ENCODE assay signal across 27 mouse cellular contexts in the genomic region with DNA sequence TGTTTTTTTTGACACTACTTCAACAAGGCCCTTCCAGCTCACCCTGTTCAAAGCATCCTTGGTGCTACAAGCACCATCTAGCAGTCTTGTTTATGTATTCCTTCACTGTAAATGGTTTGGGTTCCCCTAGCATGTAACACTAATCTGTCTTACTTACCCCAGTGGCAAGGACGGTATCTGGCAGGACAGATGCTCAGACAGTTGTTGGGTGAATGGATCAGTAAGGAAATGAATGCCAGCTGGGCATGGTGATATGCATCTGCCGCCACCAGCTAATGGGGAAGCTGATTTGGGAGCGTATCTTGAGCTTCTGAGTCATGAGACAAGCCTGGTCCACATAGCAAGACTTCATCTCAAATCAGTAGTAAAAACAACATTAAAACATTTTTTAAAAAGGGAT.
DNase-seq lines count a peak whose midpoint lies in the region; ATAC-seq and TF ChIP-seq lines count a peak whose summit lies in the region.
"Had no signal": no experiment of that assay in that cellular context is flagged by ENCODE, and none has a peak within 500 bp of the region (broad histone marks: within the 10 kb centered on the region; RNA-seq: fewer than 3 reads in every experiment).

No protein-coding gene starts in this region.

- no peaks in the 10 kb centered on the region for H3K9me3 ChIP-seq in stomach, postnatal 0 days (ENCODE audit: control insufficient read depth, low read length)
- H3K9me3 ChIP-seq: heart, embryonic 10.5 days; heart, embryonic 13.5 days had no signal

- H3K36me3 ChIP-seq in stomach, postnatal 0 days (ENCODE audit: control insufficient read depth, insufficient read depth, low read length), result no peaks in the 10 kb centered on the region

- peak; percentile 45 for DNase-seq in heart, adult 11 months
- DNase-seq in heart, adult 9 months (ENCODE audit: low spot score in 2 of 2), result no peak
- peak; percentile 64 for DNase-seq in 416B (ENCODE audit: low read depth)
- DNase-seq in left cerebral cortex, postnatal 14 days (ENCODE audit: low spot score in 2 of 2), result no peak
- DNase-seq in stomach, postnatal 0 days (ENCODE audit: low spot score), result no peak
- DNase-seq: adrenal gland, adult 8-10 months; adrenal gland, postnatal 25 days; B cell, adult 2 months; cerebellum, adult 11-12 months; cerebellum, adult 8-10 months; cerebellum, postnatal 10 days; cerebellum, postnatal 36 days; forebrain, postnatal 0 days; gastrocnemius, adult 2 months; gastrocnemius, postnatal 14 days; heart, adult 18-20 months; heart, postnatal 14 days; heart, postnatal 4 days had no signal

- ATAC-seq in common myeloid progenitor, adult 5-6 weeks (replicated peaks; ENCODE audit: low read depth, poor library complexity, severe bottlenecking), result peak; percentile 77
- no peak for ATAC-seq in stomach, postnatal 0 days (ENCODE audit: low FRiP score, low TSS enrichment)
- ATAC-seq: activated CD4-positive, CD25-positive, alpha-beta regulatory T cell, adult 4 months; forebrain, embryonic 14.5 days; forebrain, postnatal 0 days; hindbrain, postnatal 0 days; inflammation-experienced regulatory T-cells, adult 6 months had no signal

- WGBS in stomach, postnatal 0 days, result 82% methylated on average over 3 of the region's 3 CpGs

- no peaks in the 10 kb centered on the region for H3K27me3 ChIP-seq in stomach, postnatal 0 days (ENCODE audit: control insufficient read depth, insufficient read depth, low read length)
- H3K27me3 ChIP-seq: CH12.LX; heart, embryonic 13.5 days had no signal

- no peak overlapping the region for H3K9ac ChIP-seq in stomach, postnatal 0 days (ENCODE audit: low read length)
- H3K9ac ChIP-seq: forebrain, postnatal 0 days; heart, embryonic 13.5 days; hindbrain, embryonic 14.5 days had no signal

- no peaks in the 10 kb centered on the region for H3K4me1 ChIP-seq in stomach, postnatal 0 days (replicated peaks; ENCODE audit: control insufficient read depth, insufficient read depth)
- H3K4me1 ChIP-seq: heart, embryonic 10.5 days; heart, embryonic 13.5 days had no signal

- H3K4me3 ChIP-seq in stomach, postnatal 0 days (ENCODE audit: low read depth, low read length), result no peak overlapping the region
- H3K4me3 ChIP-seq: gastrocnemius, adult 2 months; heart, embryonic 10.5 days; heart, embryonic 13.5 days had no signal

- TF ChIP-seq EP300 in stomach, postnatal 0 days (optimal IDR thresholded peaks at IDR 0.05), result no peak

- no peak for TF ChIP-seq CTCF in stomach, postnatal 0 days (IDR thresholded peaks at IDR 0.05; ENCODE audit: low read depth)

- H3K27ac ChIP-seq in stomach, postnatal 0 days (replicated peaks), result no peak overlapping the region
- H3K27ac ChIP-seq: gastrocnemius, adult 2 months; heart, embryonic 10.5 days; heart, embryonic 13.5 days; hindbrain, embryonic 14.5 days; hindbrain, postnatal 0 days had no signal

- no peak overlapping the region for H3K4me2 ChIP-seq in stomach, postnatal 0 days (replicated peaks; ENCODE audit: low read depth)
- H3K4me2 ChIP-seq: heart, embryonic 13.5 days; hindbrain, embryonic 14.5 days had no signal

- intact Hi-C loops in left cerebral cortex, postnatal 14 days (cut with DNase I), result loop anchor here (5.0 kb wide), 1 partner anchor 106 kb away; no protein-coding TSS in a partner anchor

Comparison
In these comparisons a context has a peak if more than half of its experiments do, and no peak if none do; other contexts are left out.
1. DNase-seq: peak in heart, adult 11 months (single experiment) and 416B (single experiment); none in heart, adult 9 months (0 of 2), left cerebral cortex, postnatal 14 days (0 of 2) and stomach, postnatal 0 days (single experiment).